Mouse (Mus musculus): ENCODE data around the gene Pard3b. TPM values are rescaled to one million over a fixed set of nuclear protein-coding genes. Genes with fewer than 3 reads are reported as not detected.

Pard3b gene
- polyA plus RNA-seq, 1 experiment, result 0.42 TPM

GRCm38 (mm10) chr1:61771213-61771612 is 132.6 kb downstream of the Pard3b start:
- Histone ChIP-seq H3K36me3 (ENCODE audit: control insufficient read depth, insufficient read depth, low read length, poor library complexity, severe bottlenecking) (no peaks in the 10 kb centered on the region), H3K9me3 (replicated peaks; ENCODE audit: control insufficient read depth, insufficient read depth, low read length, poor library complexity, severe bottlenecking) (no peaks in the 10 kb centered on the region), H3K4me3 (ENCODE audit: low read depth, low read length) (no peak overlapping the region), H3K9ac (ENCODE audit: low read depth, poor library complexity, severe bottlenecking) (no peak overlapping the region), H3K27ac (ENCODE audit: insufficient read depth, low read length) (no peak overlapping the region), H3K4me1 (ENCODE audit: control insufficient read depth, insufficient read depth, low read length) (no peaks in the 10 kb centered on the region), H3K27me3 (ENCODE audit: control insufficient read depth, insufficient read depth, low read length, poor library complexity, severe bottlenecking) (no peaks in the 10 kb centered on the region)
- no peak for TF ChIP-seq POLR2A (IDR thresholded peaks at IDR 0.05; ENCODE audit: insufficient read depth, low read length)
- no peak for TF ChIP-seq EP300 (IDR thresholded peaks at IDR 0.05; ENCODE audit: insufficient read depth, low read depth, low read length)
- TF ChIP-seq CTCF (IDR thresholded peaks at IDR 0.05; ENCODE audit: low read depth, low read length), result no peak

- H3K4me1 ChIP-seq (ENCODE audit: control insufficient read depth, insufficient read depth, low read length), result no peaks in the 10 kb centered on the region
- TF ChIP-seq POLR2A (IDR thresholded peaks at IDR 0.05; ENCODE audit: insufficient read depth, low read length) (no peak), EP300 (IDR thresholded peaks at IDR 0.05; ENCODE audit: insufficient read depth, low read depth, low read length) (no peak), CTCF (IDR thresholded peaks at IDR 0.05; ENCODE audit: low read depth, low read length) (no peak)
- H3K9ac ChIP-seq (ENCODE audit: low read depth, poor library complexity, severe bottlenecking), result no peak overlapping the region
Observed at GRCm38 (mm10) chr1:61778731-61779130, 140.1 kb downstream of the Pard3b start.

GRCm38 (mm10) chr1:61779906-61780305 is 141.3 kb downstream of the Pard3b start:
- Histone ChIP-seq H3K9ac (ENCODE audit: low read depth, poor library complexity, severe bottlenecking) (no peak overlapping the region), H3K27me3 (ENCODE audit: control insufficient read depth, insufficient read depth, low read length, poor library complexity, severe bottlenecking) (no peaks in the 10 kb centered on the region), H3K4me1 (ENCODE audit: control insufficient read depth, insufficient read depth, low read length) (no peaks in the 10 kb centered on the region), H3K36me3 (ENCODE audit: control insufficient read depth, insufficient read depth, low read length, poor library complexity, severe bottlenecking) (no peaks in the 10 kb centered on the region), H3K27ac (ENCODE audit: insufficient read depth, low read length) (no peak overlapping the region), H3K9me3 (replicated peaks; ENCODE audit: control insufficient read depth, insufficient read depth, low read length, poor library complexity, severe bottlenecking) (no peaks in the 10 kb centered on the region), H3K4me3 (ENCODE audit: low read depth, low read length) (no peak overlapping the region)
- TF ChIP-seq EP300 (IDR thresholded peaks at IDR 0.05; ENCODE audit: insufficient read depth, low read depth, low read length) (no peak), POLR2A (IDR thresholded peaks at IDR 0.05; ENCODE audit: insufficient read depth, low read length) (no peak), CTCF (IDR thresholded peaks at IDR 0.05; ENCODE audit: low read depth, low read length) (no peak)

More at GRCm38 (mm10) chr1:61778731-61779130, 140.1 kb downstream of the Pard3b start:
- Histone ChIP-seq H3K27ac (ENCODE audit: insufficient read depth, low read length) (no peak overlapping the region), H3K4me3 (ENCODE audit: low read depth, low read length) (no peak overlapping the region), H3K9me3 (replicated peaks; ENCODE audit: control insufficient read depth, insufficient read depth, low read length, poor library complexity, severe bottlenecking) (no peaks in the 10 kb centered on the region), H3K27me3 (ENCODE audit: control insufficient read depth, insufficient read depth, low read length, poor library complexity, severe bottlenecking) (no peaks in the 10 kb centered on the region), H3K36me3 (ENCODE audit: control insufficient read depth, insufficient read depth, low read length, poor library complexity, severe bottlenecking) (no peaks in the 10 kb centered on the region)

- no peak overlapping the region for H3K4me3 ChIP-seq (ENCODE audit: low read depth, low read length)
Observed at GRCm38 (mm10) chr1:61796296-61796695, 157.7 kb downstream of the Pard3b start.

GRCm38 (mm10) chr1:61820213-61820612 is 181.6 kb downstream of the Pard3b start:
- no peak overlapping the region for H3K27ac ChIP-seq (ENCODE audit: insufficient read depth, low read length)
- H3K36me3 ChIP-seq (ENCODE audit: control insufficient read depth, insufficient read depth, low read length, poor library complexity, severe bottlenecking), result no peaks in the 10 kb centered on the region
- no peaks in the 10 kb centered on the region for H3K9me3 ChIP-seq (replicated peaks; ENCODE audit: control insufficient read depth, insufficient read depth, low read length, poor library complexity, severe bottlenecking)
- H3K9ac ChIP-seq (ENCODE audit: low read depth, poor library complexity, severe bottlenecking), result no peak overlapping the region
- no peaks in the 10 kb centered on the region for H3K4me1 ChIP-seq (ENCODE audit: control insufficient read depth, insufficient read depth, low read length)
- H3K4me3 ChIP-seq (ENCODE audit: low read depth, low read length), result no peak overlapping the region
- no peak for TF ChIP-seq EP300 (IDR thresholded peaks at IDR 0.05; ENCODE audit: insufficient read depth, low read depth, low read length)
- TF ChIP-seq POLR2A (IDR thresholded peaks at IDR 0.05; ENCODE audit: insufficient read depth, low read length), result no peak
- TF ChIP-seq CTCF (IDR thresholded peaks at IDR 0.05; ENCODE audit: low read depth, low read length), result no peak
- H3K27me3 ChIP-seq (ENCODE audit: control insufficient read depth, insufficient read depth, low read length, poor library complexity, severe bottlenecking), result no peaks in the 10 kb centered on the region

More at GRCm38 (mm10) chr1:61796296-61796695, 157.7 kb downstream of the Pard3b start:
- Histone ChIP-seq H3K36me3 (ENCODE audit: control insufficient read depth, insufficient read depth, low read length, poor library complexity, severe bottlenecking) (no peaks in the 10 kb centered on the region), H3K9me3 (replicated peaks; ENCODE audit: control insufficient read depth, insufficient read depth, low read length, poor library complexity, severe bottlenecking) (no peaks in the 10 kb centered on the region), H3K27me3 (ENCODE audit: control insufficient read depth, insufficient read depth, low read length, poor library complexity, severe bottlenecking) (no peaks in the 10 kb centered on the region), H3K4me1 (ENCODE audit: control insufficient read depth, insufficient read depth, low read length) (no peaks in the 10 kb centered on the region), H3K27ac (ENCODE audit: insufficient read depth, low read length) (no peak overlapping the region), H3K9ac (ENCODE audit: low read depth, poor library complexity, severe bottlenecking) (no peak overlapping the region)
- TF ChIP-seq POLR2A (IDR thresholded peaks at IDR 0.05; ENCODE audit: insufficient read depth, low read length) (no peak), CTCF (IDR thresholded peaks at IDR 0.05; ENCODE audit: low read depth, low read length) (no peak), EP300 (IDR thresholded peaks at IDR 0.05; ENCODE audit: insufficient read depth, low read depth, low read length) (no peak)

GRCm38 (mm10) chr1:61825560-61826191 is 187.1 kb downstream of the Pard3b start:
- H3K4me3 ChIP-seq (ENCODE audit: low read depth, low read length), result no peak overlapping the region
- TF ChIP-seq CTCF (IDR thresholded peaks at IDR 0.05; ENCODE audit: low read depth, low read length), result no peak
- TF ChIP-seq EP300 (IDR thresholded peaks at IDR 0.05; ENCODE audit: insufficient read depth, low read depth, low read length), result no peak
- TF ChIP-seq POLR2A (IDR thresholded peaks at IDR 0.05; ENCODE audit: insufficient read depth, low read length), result no peak
- no peak overlapping the region for H3K9ac ChIP-seq (ENCODE audit: low read depth, poor library complexity, severe bottlenecking)
- H3K4me1 ChIP-seq (ENCODE audit: control insufficient read depth, insufficient read depth, low read length), result no peaks in the 10 kb centered on the region
- H3K27ac ChIP-seq (ENCODE audit: insufficient read depth, low read length), result no peak overlapping the region
- H3K27me3 ChIP-seq (ENCODE audit: control insufficient read depth, insufficient read depth, low read length, poor library complexity, severe bottlenecking), result no peaks in the 10 kb centered on the region
- no peaks in the 10 kb centered on the region for H3K36me3 ChIP-seq (ENCODE audit: control insufficient read depth, insufficient read depth, low read length, poor library complexity, severe bottlenecking)
- H3K9me3 ChIP-seq (replicated peaks; ENCODE audit: control insufficient read depth, insufficient read depth, low read length, poor library complexity, severe bottlenecking), result no peaks in the 10 kb centered on the region

Measured in ES-Bruce4 (cell line).